Mouse (Mus musculus): ENCODE results near the gene Ppp1r3d. TPM values are rescaled to one million over a fixed set of nuclear protein-coding genes. Genes with fewer than 3 reads are reported as not detected.

The Ppp1r3d gene
- polyA plus RNA-seq, 1 experiment from 2014 or later = 1.0 TPM

DNA sequence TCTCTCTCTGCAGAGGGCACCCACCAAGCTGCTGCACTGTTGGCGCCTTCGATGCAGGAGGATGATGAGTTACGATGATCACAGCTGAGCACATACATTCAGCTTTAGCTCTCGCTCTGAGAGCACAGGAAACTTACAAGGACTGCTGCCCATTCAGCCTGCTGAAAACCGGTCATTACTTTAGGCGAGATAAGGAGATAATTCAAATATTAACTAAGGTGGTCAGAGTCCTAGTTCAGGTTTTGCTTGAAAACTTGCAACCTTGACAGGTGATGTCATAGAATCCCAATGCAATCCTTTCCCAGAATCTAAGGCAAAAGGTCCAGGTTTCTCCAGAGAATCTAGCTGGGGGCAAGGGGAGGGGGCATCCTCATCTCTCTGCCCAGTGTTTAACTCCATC lies 15.2 kb upstream of the Ppp1r3d start:
- Histone ChIP-seq H3K9me3 (replicated peaks) (no peaks in the 10 kb centered on the region), H3K4me2 (no peak overlapping the region), H3K4me3 (replicated peaks) (no peak overlapping the region), H3K4me1 (replicated peaks) (no peaks in the 10 kb centered on the region), H3K27ac (no peak overlapping the region), H3K9ac (no peak overlapping the region), H3K27me3 (no peaks in the 10 kb centered on the region), H3K36me3 (no peaks in the 10 kb centered on the region)
- no peak for ATAC-seq (ENCODE audit: low read depth)
- 57% methylated on average over 6 of the region's 6 CpGs for WGBS (ENCODE audit: insufficient replicate concordance)
- DNase-seq = no peak

DNA sequence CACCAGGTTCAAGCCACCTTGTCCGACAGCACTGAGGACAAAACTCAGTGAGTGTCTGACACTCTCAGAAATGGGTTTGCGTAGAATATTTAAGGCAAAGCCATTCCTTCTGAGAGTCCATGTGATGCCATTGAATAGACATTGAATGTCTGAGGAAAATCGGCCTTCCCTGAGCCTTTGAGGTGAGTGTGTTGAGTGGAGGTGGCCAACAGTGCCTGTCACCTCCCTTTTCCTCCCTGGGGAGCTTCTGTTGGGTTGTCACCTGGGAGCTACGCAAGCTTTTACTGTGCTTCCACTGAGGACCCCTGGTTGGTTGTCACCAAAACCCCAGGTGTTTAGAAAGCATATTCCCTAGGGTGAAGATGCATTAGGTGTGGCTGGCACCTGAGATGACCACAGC lies 14.4 kb upstream of the Ppp1r3d start:
- DNase-seq = no peak
- Histone ChIP-seq H3K27me3 (no peaks in the 10 kb centered on the region), H3K4me2 (no peak overlapping the region), H3K4me3 (replicated peaks) (no peak overlapping the region), H3K9ac (no peak overlapping the region), H3K36me3 (no peaks in the 10 kb centered on the region), H3K9me3 (replicated peaks) (no peaks in the 10 kb centered on the region), H3K4me1 (replicated peaks) (no peaks in the 10 kb centered on the region), H3K27ac (no peak overlapping the region)
- ATAC-seq (ENCODE audit: low read depth) = no peak
- WGBS (ENCODE audit: insufficient replicate concordance) = 55% methylated on average over 4 of the region's 4 CpGs

DNA sequence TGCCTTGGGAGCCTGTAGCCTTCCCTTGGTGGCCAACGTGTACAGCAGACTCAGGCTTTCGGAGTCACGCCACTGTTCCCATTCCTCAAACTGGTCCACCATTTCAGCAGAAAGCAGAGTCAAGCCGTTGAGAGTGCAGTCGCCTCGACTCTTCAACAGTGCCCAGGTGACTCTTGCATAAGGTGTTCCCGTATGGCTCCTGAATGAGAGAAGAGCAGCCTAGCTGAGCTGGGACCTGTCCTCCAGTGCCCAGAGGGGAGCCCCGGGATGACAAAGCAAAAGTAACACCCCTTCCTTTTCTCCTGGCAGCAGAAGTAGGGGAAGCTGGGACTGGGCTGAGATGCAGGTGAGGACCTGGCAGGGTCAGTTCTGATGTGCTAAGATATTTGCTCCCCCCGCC lies 13.9 kb upstream of the Ppp1r3d start:
- no peaks in the 10 kb centered on the region for H3K36me3 ChIP-seq
- H3K9me3 ChIP-seq (replicated peaks) = no peaks in the 10 kb centered on the region
- H3K4me1 ChIP-seq (replicated peaks) = no peaks in the 10 kb centered on the region
- no peak overlapping the region for H3K4me3 ChIP-seq (replicated peaks)
- 64% methylated on average over 9 of the region's 9 CpGs for WGBS (ENCODE audit: insufficient replicate concordance)
- no peak overlapping the region for H3K4me2 ChIP-seq
- ATAC-seq (ENCODE audit: low read depth) = no peak
- H3K27ac ChIP-seq = no peak overlapping the region
- H3K9ac ChIP-seq = no peak overlapping the region
- no peak for DNase-seq
- H3K27me3 ChIP-seq = no peaks in the 10 kb centered on the region

DNA sequence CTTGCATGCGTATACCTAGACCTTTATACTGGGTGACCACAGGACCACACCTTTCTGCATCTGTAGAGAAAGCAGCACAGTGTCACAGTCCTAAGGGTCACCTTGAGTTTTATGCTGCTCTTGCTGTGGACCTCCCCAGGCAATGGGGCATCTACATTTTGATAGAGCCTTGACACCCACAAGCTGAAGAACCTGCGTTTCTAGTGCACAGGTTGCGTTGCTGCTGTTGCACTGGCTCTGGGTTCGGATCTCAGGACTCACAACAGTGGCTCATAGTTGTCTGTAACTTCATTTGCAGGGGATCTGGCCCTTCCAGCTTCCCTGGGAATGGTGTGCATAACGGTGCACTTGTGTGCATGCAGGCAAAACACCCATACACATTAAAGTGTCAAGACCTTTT lies 12.9 kb upstream of the Ppp1r3d start:
- ATAC-seq (ENCODE audit: low read depth) (no peak), DNase-seq (no peak)
- Histone ChIP-seq H3K4me3 (replicated peaks) (no peak overlapping the region), H3K4me1 (replicated peaks) (no peaks in the 10 kb centered on the region), H3K9me3 (replicated peaks) (no peaks in the 10 kb centered on the region), H3K27me3 (no peaks in the 10 kb centered on the region), H3K27ac (no peak overlapping the region), H3K9ac (no peak overlapping the region), H3K4me2 (no peak overlapping the region), H3K36me3 (no peaks in the 10 kb centered on the region)
- 55% methylated on average over 5 of the region's 5 CpGs for WGBS (ENCODE audit: insufficient replicate concordance)

DNA sequence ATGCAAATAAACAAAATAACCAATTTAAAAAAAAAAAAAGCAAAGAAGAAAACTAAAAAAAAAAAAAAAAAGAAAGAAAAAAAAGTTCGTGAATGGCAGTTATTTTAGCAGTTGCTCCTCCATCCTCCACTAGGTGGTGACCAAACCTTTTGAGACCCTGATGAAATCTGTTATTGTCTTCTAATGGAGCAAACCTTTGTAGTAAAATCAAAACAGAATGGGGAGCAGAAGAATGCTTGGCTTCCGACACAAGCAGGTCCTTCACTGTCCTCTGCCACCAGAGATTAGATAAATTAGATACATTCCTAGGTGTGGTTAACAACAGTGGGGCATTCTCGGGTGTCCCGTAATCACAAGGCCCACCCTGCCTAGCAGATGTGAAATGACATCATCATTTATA lies 12.0 kb upstream of the Ppp1r3d start:
- DNase-seq = no peak
- H3K4me3 ChIP-seq (replicated peaks) = no peak overlapping the region

DNA sequence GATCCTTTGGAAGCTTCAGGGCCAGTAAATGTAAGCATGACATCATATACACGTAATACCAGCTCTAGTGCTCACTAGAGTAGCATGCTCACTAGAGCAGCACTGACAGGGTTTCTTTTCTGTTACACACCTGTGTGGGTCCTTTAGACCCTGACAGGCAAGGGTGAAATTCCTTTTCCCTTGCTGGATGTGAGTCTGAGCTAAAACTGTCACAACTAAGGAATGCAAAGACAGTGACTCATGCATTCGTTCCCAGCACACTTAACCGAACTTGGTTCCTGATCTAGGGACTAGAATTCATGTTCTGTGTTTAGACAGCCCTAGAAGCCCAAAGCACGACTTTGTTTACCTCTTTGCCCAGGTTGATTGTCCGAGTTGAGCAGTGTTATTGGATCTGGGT lies 9.0 kb upstream of the Ppp1r3d start:
- H3K9ac ChIP-seq = no peak overlapping the region
- H3K36me3 ChIP-seq = 0 out of 2 replicates have a peak, but pooled peaks cover 4% of the 10 kb centered on the region
- H3K27me3 ChIP-seq = no peaks in the 10 kb centered on the region
- H3K27ac ChIP-seq = no peak overlapping the region
- ATAC-seq (ENCODE audit: low read depth) (no peak), DNase-seq (no peak)
- H3K4me2 ChIP-seq = no peak overlapping the region
- H3K9me3 ChIP-seq (replicated peaks) = no peaks in the 10 kb centered on the region
- H3K4me3 ChIP-seq (replicated peaks) = no peak overlapping the region
- 52% methylated on average over 5 of the region's 5 CpGs for WGBS (ENCODE audit: insufficient replicate concordance)
- H3K4me1 ChIP-seq (replicated peaks) = no peaks in the 10 kb centered on the region

More for the DNA sequence above, 12.0 kb upstream of the Ppp1r3d start:
- H3K4me1 ChIP-seq (replicated peaks) = no peaks in the 10 kb centered on the region
- 36% methylated on average over 4 of the region's 4 CpGs for WGBS (ENCODE audit: insufficient replicate concordance)
- no peak overlapping the region for H3K27ac ChIP-seq
- no peak overlapping the region for H3K4me2 ChIP-seq
- H3K27me3 ChIP-seq = no peaks in the 10 kb centered on the region
- H3K9me3 ChIP-seq (replicated peaks) = no peaks in the 10 kb centered on the region
- no peak overlapping the region for H3K9ac ChIP-seq
- no peaks in the 10 kb centered on the region for H3K36me3 ChIP-seq
- no peak for ATAC-seq (ENCODE audit: low read depth)

DNA sequence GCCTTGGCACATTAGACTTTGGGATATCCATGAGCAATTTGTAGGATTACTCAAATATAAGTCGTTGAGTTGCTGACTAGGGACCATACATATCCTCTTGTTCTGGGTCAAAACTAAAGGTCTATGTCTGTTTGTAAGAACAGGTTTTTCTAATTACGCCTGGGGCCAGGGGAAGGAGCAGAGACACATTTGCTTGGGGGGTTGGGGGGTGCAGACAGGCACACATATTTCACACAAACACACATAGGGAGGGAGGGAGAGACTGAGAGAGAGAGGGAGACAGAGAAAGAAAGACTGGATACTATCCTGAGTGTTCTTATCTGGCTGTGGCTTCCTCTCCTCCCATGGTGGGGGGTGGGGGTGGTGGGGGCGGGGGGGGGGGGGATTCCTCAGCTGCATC lies 7.9 kb upstream of the Ppp1r3d start:
- Histone ChIP-seq H3K4me1 (replicated peaks) (peaks cover 4% of the 10 kb centered on the region; the same call in 1 of the 2 replicates), H3K4me2 (no peak overlapping the region), H3K4me3 (replicated peaks) (no peak overlapping the region), H3K9ac (no peak overlapping the region), H3K27ac (no peak overlapping the region), H3K36me3 (0 out of 2 replicates have a peak, but pooled peaks cover 4% of the 10 kb centered on the region), H3K27me3 (no peaks in the 10 kb centered on the region), H3K9me3 (replicated peaks) (no peaks in the 10 kb centered on the region)
- DNase-seq (no peak), ATAC-seq (ENCODE audit: low read depth) (no peak)
- WGBS (ENCODE audit: insufficient replicate concordance) = 14% methylated on average over 3 of the region's 3 CpGs

DNA sequence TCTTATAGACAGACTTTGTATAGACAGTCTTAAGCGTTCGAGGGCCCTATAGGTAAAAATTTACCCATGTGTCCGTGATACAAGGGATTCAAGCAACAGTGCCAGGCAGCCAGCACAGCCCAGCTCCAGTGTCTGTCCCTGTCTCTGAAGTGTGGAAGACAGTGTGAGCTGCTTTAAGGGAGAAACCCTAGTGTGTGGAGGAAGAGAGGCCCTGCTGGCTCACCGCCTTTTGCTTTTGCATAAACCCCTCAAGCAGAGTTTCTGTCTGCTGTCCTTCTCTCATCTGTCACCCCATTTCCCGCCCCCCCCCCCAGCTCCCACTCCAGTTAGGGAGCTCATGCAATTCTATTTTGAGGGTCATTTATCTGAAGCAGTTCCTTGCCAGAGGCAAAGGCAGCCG lies 7.3 kb upstream of the Ppp1r3d start:
- Histone ChIP-seq H3K9me3 (replicated peaks) (no peaks in the 10 kb centered on the region), H3K4me3 (replicated peaks) (no peak overlapping the region), H3K9ac (no peak overlapping the region), H3K27me3 (no peaks in the 10 kb centered on the region), H3K4me2 (no peak overlapping the region), H3K36me3 (0 out of 2 replicates have a peak, but pooled peaks cover 4% of the 10 kb centered on the region), H3K4me1 (replicated peaks) (peaks cover 10% of the 10 kb centered on the region), H3K27ac (no peak overlapping the region)
- DNase-seq = no peak
- 46% methylated on average over 6 of the region's 6 CpGs for WGBS (ENCODE audit: insufficient replicate concordance)
- ATAC-seq (ENCODE audit: low read depth) = no peak

DNA sequence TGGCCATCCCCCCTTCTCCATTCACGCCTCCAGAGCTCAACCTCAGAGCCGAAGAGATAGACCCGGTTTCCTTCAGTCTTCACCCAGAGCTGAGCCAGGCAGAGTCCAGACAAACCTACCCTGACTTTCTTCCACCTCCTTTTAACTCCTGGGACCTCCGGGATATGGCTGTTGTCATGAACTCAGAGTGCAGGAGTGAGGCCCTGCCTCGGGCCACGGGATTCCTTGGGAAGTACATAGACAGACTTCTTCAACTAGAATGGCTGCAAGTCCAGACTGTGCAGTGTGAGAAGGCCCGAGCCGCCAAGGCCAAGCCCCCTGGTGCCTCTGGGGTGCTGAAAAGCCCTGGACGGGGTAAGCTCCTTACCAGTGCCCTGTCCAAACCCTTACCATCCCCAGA lies 6.3 kb upstream of the Ppp1r3d start:
- 69% methylated on average over 9 of the region's 9 CpGs for WGBS (ENCODE audit: insufficient replicate concordance)
- H3K36me3 ChIP-seq = 0 out of 2 replicates have a peak, but pooled peaks cover 4% of the 10 kb centered on the region
- H3K4me2 ChIP-seq = no peak overlapping the region
- no peaks in the 10 kb centered on the region for H3K9me3 ChIP-seq (replicated peaks)
- DNase-seq = no peak
- no peak for ATAC-seq (ENCODE audit: low read depth)
- H3K4me1 ChIP-seq (replicated peaks) = peaks cover 19% of the 10 kb centered on the region
- H3K4me3 ChIP-seq (replicated peaks) = no peak overlapping the region
- H3K9ac ChIP-seq = no peak overlapping the region
- H3K27ac ChIP-seq = no peak overlapping the region
- H3K27me3 ChIP-seq = no peaks in the 10 kb centered on the region

DNA sequence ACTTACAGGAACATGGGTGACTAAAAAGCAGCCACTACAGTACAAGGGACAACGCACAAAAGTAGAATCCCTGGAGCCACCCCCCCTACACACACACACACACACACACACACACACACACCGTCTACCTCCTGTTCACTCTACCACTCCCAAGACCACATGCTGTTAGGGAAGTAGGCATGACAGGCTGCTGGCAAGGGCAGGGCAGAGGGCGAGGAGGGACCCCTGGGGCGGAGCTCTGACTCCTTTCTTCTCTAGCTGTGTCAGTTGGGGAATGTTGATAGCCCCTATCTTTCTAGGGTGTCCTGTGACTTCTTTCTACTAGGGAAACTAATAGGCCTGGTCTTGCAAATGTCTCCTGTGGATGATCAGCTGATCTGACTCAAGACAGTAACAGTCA lies 2.7 kb upstream of the Ppp1r3d start:
- ATAC-seq (ENCODE audit: low read depth) = peak; percentile 43
- H3K9me3 ChIP-seq (replicated peaks) = no peaks in the 10 kb centered on the region
- H3K9ac ChIP-seq = no peak overlapping the region
- H3K4me1 ChIP-seq (replicated peaks) = peaks cover 36% of the 10 kb centered on the region
- DNase-seq = no peak
- no peak overlapping the region for H3K4me2 ChIP-seq
- H3K27me3 ChIP-seq = peaks cover 32% of the 10 kb centered on the region
- 0 out of 2 replicates have a peak, but pooled peaks cover 4% of the 10 kb centered on the region for H3K36me3 ChIP-seq
- no peak overlapping the region for H3K4me3 ChIP-seq (replicated peaks)
- H3K27ac ChIP-seq = no peak overlapping the region
- 25% methylated on average over 4 of the region's 4 CpGs for WGBS (ENCODE audit: insufficient replicate concordance)

DNA sequence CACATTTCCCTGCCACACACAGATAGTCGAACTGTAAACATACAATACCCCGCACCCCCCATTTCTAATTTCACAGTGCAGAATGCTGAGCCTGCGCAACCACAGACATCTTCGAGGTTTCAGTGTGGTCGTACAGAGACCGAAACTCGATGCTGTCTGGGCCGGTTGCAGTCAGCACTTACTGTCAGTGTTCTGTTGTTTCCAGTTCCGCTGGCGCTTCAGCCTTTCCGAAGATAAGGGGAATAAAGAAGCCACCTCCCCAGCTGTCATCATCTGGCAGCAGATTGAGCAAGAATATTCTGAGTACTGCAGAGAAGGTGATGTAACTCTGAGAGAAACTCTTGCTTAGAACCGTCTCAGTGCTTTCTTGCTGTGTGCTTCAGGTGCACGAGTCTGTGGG lies 2.2 kb upstream of the Ppp1r3d start:
- Histone ChIP-seq H3K9me3 (replicated peaks) (no peaks in the 10 kb centered on the region), H3K27ac (no peak overlapping the region), H3K4me1 (replicated peaks) (peaks cover 36% of the 10 kb centered on the region), H3K9ac (no peak overlapping the region), H3K27me3 (peaks cover 32% of the 10 kb centered on the region), H3K36me3 (0 out of 2 replicates have a peak, but pooled peaks cover 4% of the 10 kb centered on the region), H3K4me2 (peak overlapping the region; percentile 42), H3K4me3 (replicated peaks) (no peak overlapping the region)
- peak; percentile 46 for ATAC-seq (ENCODE audit: low read depth)
- WGBS (ENCODE audit: insufficient replicate concordance) = 24% methylated on average over 13 of the region's 13 CpGs
- DNase-seq = no peak

DNA sequence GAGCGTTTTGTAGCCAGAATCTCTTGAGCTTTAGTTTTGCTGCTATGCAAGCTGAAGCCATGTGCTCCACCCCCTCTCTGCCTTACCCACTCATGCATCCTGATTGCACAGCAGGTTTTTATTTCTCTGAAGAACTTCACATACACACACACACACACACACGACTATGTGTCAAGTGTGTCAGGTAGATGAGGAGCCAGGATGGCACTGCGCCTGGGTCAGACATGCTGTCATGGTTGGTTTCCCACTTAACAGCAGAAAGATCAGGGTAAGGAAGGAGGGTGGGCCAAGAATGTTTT lies 827 bp upstream of the Ppp1r3d start:
- no peaks in the 10 kb centered on the region for H3K9me3 ChIP-seq (replicated peaks)
- peak overlapping the region; percentile 58 for H3K4me3 ChIP-seq (replicated peaks)
- ATAC-seq (ENCODE audit: low read depth) (no peak), DNase-seq (no peak)
- H3K27ac ChIP-seq = no peak overlapping the region
- peak overlapping the region; percentile 72 for H3K4me2 ChIP-seq
- no peak overlapping the region for H3K9ac ChIP-seq
- peaks cover 32% of the 10 kb centered on the region for H3K27me3 ChIP-seq
- peaks cover 36% of the 10 kb centered on the region for H3K4me1 ChIP-seq (replicated peaks)
- H3K36me3 ChIP-seq = 0 out of 2 replicates have a peak, but pooled peaks cover 4% of the 10 kb centered on the region
- WGBS (ENCODE audit: insufficient replicate concordance) = 44% methylated on average over 3 of the region's 3 CpGs
